Mouse (Mus musculus) MEL (cell line): ENCODE data around the gene Sik3. TPM values are rescaled to one million over a fixed set of nuclear protein-coding genes. Genes with fewer than 3 reads are reported as not detected.

Experiments used
- DNase-seq: peaks from one replicate; pipeline ENCODE4 v3.0.0; 2011; ENCODE audit warnings: low read depth, low spot score
- H3K27ac ChIP-seq: 2 replicates; pipeline ENCODE4 v1.5.1; 2012; ENCODE audit warnings: low read depth, mild to moderate bottlenecking, control low read depth, low read length, moderate library complexity; ENCODE audit not compliant: control insufficient read depth
- H3K27me3 ChIP-seq, 2 experiments: fragments of 150-350 bp in 1 of 2; sonication (generic) in 1 of 2; 2 replicates each; pipeline ENCODE4 v1.6.1; 2012; ENCODE audit warnings: low read length in 2 of 2, mild to moderate bottlenecking in 2 of 2, improper control_type of control experiment in 1 of 2, moderate library complexity in 1 of 2; ENCODE audit not compliant: insufficient read depth in 2 of 2, control insufficient read depth in 1 of 2
- H3K36me3 ChIP-seq, 2 experiments: 2 replicates each; pipeline ENCODE4 v1.6.1; 2012 to 2014; ENCODE audit warnings: low read length in 2 of 2, improper control_type of control experiment in 1 of 2, inconsistent platforms in 1 of 2, mild to moderate bottlenecking in 1 of 2; ENCODE audit not compliant: insufficient read depth in 2 of 2, control insufficient read depth in 1 of 2
- H3K4me1 ChIP-seq, 2 experiments: fragments of 150-350 bp in 1 of 2; sonication (generic) in 1 of 2; 2 replicates each; pipeline ENCODE4 v1.6.1; 2012; ENCODE audit warnings: low read length in 2 of 2, improper control_type of control experiment in 1 of 2, mild to moderate bottlenecking in 1 of 2; ENCODE audit not compliant: insufficient read depth in 2 of 2, control insufficient read depth in 1 of 2
- H3K4me3 ChIP-seq, 2 experiments: fragments of 150-350 bp in 1 of 2; sonication (generic) in 1 of 2; 2 replicates each; pipeline ENCODE4 v1.5.1; 2012; ENCODE audit warnings: low read depth in 2 of 2, low read length in 2 of 2, mild to moderate bottlenecking in 2 of 2, moderate library complexity in 2 of 2, control low read depth in 1 of 2, improper control_type of control experiment in 1 of 2; ENCODE audit not compliant: control insufficient read depth in 1 of 2, insufficient read depth in 1 of 2
- H3K79me2 ChIP-seq: 2 replicates; pipeline ENCODE4 v1.6.1; 2012; ENCODE audit warnings: mild to moderate bottlenecking, low read length, moderate library complexity; ENCODE audit not compliant: control insufficient read depth, poor library complexity, insufficient read depth
- H3K9ac ChIP-seq: 2 replicates; pipeline ENCODE4 v1.6.1; 2012; ENCODE audit warnings: low read depth, mild to moderate bottlenecking, control low read depth, low read length, moderate library complexity; ENCODE audit not compliant: control insufficient read depth, poor library complexity, severe bottlenecking
- H3K9me3 ChIP-seq: fragments of 150-350 bp; sonication (generic); replicated peaks from 2 replicates; pipeline ENCODE4 v1.6.1; 2012; ENCODE audit warnings: mild to moderate bottlenecking, low read length, improper control_type of control experiment, moderate library complexity; ENCODE audit not compliant: insufficient read depth
- CHD1 ChIP-seq: IDR thresholded peaks from 2 replicates; pipeline ENCODE4 v1.6.1; 2012; ENCODE audit warnings: low read depth, mild to moderate bottlenecking, inconsistent platforms, low read length, improper control_type of control experiment
- CHD2 ChIP-seq: IDR thresholded peaks from 2 replicates; pipeline ENCODE4 v1.6.1; 2011; ENCODE audit warnings: low read length, improper control_type of control experiment
- CTCF ChIP-seq, 3 experiments: IDR thresholded peaks in 2 of 3; conservative IDR thresholded peaks in 1 of 3; 2 replicates each; pipeline ENCODE4 v1.5.1; 2011 to 2012; ENCODE audit warnings: low read length in 3 of 3, low read depth in 2 of 3, mild to moderate bottlenecking in 2 of 3, improper control_type of control experiment in 1 of 3, inconsistent platforms in 1 of 3, mixed read lengths in 1 of 3, moderate library complexity in 1 of 3; ENCODE audit not compliant: control insufficient read depth in 1 of 3, insufficient read depth in 1 of 3, poor library complexity in 1 of 3, severe bottlenecking in 1 of 3
- E2F4 ChIP-seq: IDR thresholded peaks from 2 replicates; pipeline ENCODE4 v1.6.1; 2011; ENCODE audit warnings: low read depth, low read length, improper control_type of control experiment, borderline replicate concordance
- ELF1 ChIP-seq: IDR thresholded peaks from 2 replicates; pipeline ENCODE4 v1.6.1; 2014; ENCODE audit warnings: low read depth, mild to moderate bottlenecking, inconsistent platforms, low read length, improper control_type of control experiment, moderate library complexity
- EP300 ChIP-seq, 2 experiments: IDR thresholded peaks; 2 replicates each; pipeline ENCODE4 v1.6.1; 2011; ENCODE audit warnings: improper control_type of control experiment in 2 of 2, low read length in 2 of 2, low read depth in 1 of 2, mild to moderate bottlenecking in 1 of 2
- ETS1 ChIP-seq: IDR thresholded peaks from 2 replicates; pipeline ENCODE4 v1.6.1; 2012; ENCODE audit warnings: low read depth, mild to moderate bottlenecking, inconsistent platforms, low read length, improper control_type of control experiment, moderate library complexity
- GABPA ChIP-seq: IDR thresholded peaks from 2 replicates; pipeline ENCODE4 v1.6.1; 2012; ENCODE audit warnings: low read depth, mild to moderate bottlenecking, inconsistent platforms, low read length, improper control_type of control experiment, moderate library complexity
- HCFC1 ChIP-seq: IDR thresholded peaks from 2 replicates; pipeline ENCODE4 v1.6.1; 2012; ENCODE audit warnings: low read depth, mild to moderate bottlenecking, inconsistent platforms, low read length, improper control_type of control experiment, moderate library complexity
- JUND ChIP-seq: IDR thresholded peaks from 2 replicates; pipeline ENCODE4 v1.6.1; 2011; ENCODE audit warnings: low read depth, mild to moderate bottlenecking, improper control_type of control experiment, low read length
- MAFK ChIP-seq: IDR thresholded peaks from 2 replicates; pipeline ENCODE4 v1.6.1; 2011; ENCODE audit warnings: low read depth, mild to moderate bottlenecking, low read length, improper control_type of control experiment, borderline replicate concordance
- MAX ChIP-seq: IDR thresholded peaks from 2 replicates; pipeline ENCODE4 v1.6.1; 2011; ENCODE audit warnings: low read length, improper control_type of control experiment
- MEF2A ChIP-seq: IDR thresholded peaks from 2 replicates; pipeline ENCODE4 v1.6.1; 2014; ENCODE audit warnings: low read depth, mild to moderate bottlenecking, inconsistent platforms, low read length, improper control_type of control experiment; ENCODE audit not compliant: poor library complexity, insufficient replicate concordance, severe bottlenecking; ENCODE audit errors: extremely low read depth
- MXI1 ChIP-seq: IDR thresholded peaks from 2 replicates; pipeline ENCODE4 v1.6.1; 2011; ENCODE audit warnings: mild to moderate bottlenecking, low read depth, low read length, improper control_type of control experiment
- MYB ChIP-seq: IDR thresholded peaks from 2 replicates; pipeline ENCODE4 v1.6.1; 2011; ENCODE audit warnings: mild to moderate bottlenecking, low read depth, low read length, improper control_type of control experiment
- NELFE ChIP-seq: IDR thresholded peaks from 2 replicates; pipeline ENCODE4 v1.6.1; 2011; ENCODE audit warnings: low read depth, low read length, improper control_type of control experiment
- NRF1 ChIP-seq: IDR thresholded peaks from 2 replicates; pipeline ENCODE4 v1.6.1; 2014; ENCODE audit warnings: low read depth, mild to moderate bottlenecking, inconsistent platforms, low read length, improper control_type of control experiment, moderate library complexity; ENCODE audit not compliant: poor library complexity, insufficient read depth, severe bottlenecking
- POLR2A ChIP-seq, 2 experiments: IDR thresholded peaks; 2 replicates each; pipeline ENCODE4 v1.6.1; 2011 to 2012; ENCODE audit warnings: low read length in 2 of 2, mild to moderate bottlenecking in 2 of 2, control low read depth in 1 of 2, improper control_type of control experiment in 1 of 2, low read depth in 1 of 2, moderate library complexity in 1 of 2; ENCODE audit not compliant: control insufficient read depth in 1 of 2, insufficient read depth in 1 of 2, poor library complexity in 1 of 2
- POLR2AphosphoS2 ChIP-seq: IDR thresholded peaks from 2 replicates; pipeline ENCODE4 v1.6.1; 2011; ENCODE audit warnings: low read length, improper control_type of control experiment
- RAD21 ChIP-seq: IDR thresholded peaks from 2 replicates; pipeline ENCODE4 v1.6.1; 2011; ENCODE audit warnings: mild to moderate bottlenecking, low read depth, low read length, improper control_type of control experiment
- SIN3A ChIP-seq: IDR thresholded peaks from 2 replicates; pipeline ENCODE4 v1.6.1; 2012; ENCODE audit warnings: low read length, improper control_type of control experiment, inconsistent platforms
- TBP ChIP-seq: IDR thresholded peaks from 2 replicates; pipeline ENCODE4 v1.8.0; 2011; ENCODE audit warnings: low read depth, low read length, improper control_type of control experiment
- TCF12 ChIP-seq: IDR thresholded peaks from 2 replicates; pipeline ENCODE4 v1.6.1; 2014; ENCODE audit warnings: low read depth, mild to moderate bottlenecking, inconsistent platforms, low read length, improper control_type of control experiment, moderate library complexity
- UBTF ChIP-seq: IDR thresholded peaks from 2 replicates; pipeline ENCODE4 v1.6.1; 2012; ENCODE audit warnings: low read depth, mild to moderate bottlenecking, inconsistent platforms, low read length, improper control_type of control experiment, moderate library complexity, borderline replicate concordance; ENCODE audit not compliant: insufficient read depth
- USF2 ChIP-seq, 2 experiments: IDR thresholded peaks; 2 replicates each; pipeline ENCODE4 v1.6.1; 2011 to 2012; ENCODE audit warnings: improper control_type of control experiment in 2 of 2, low read length in 2 of 2, borderline replicate concordance in 1 of 2, inconsistent platforms in 1 of 2, low read depth in 1 of 2, mild to moderate bottlenecking in 1 of 2; ENCODE audit not compliant: insufficient read depth in 1 of 2
- ZC3H11A ChIP-seq: IDR thresholded peaks from 2 replicates; pipeline ENCODE4 v1.6.1; 2012; ENCODE audit warnings: low read depth, mild to moderate bottlenecking, inconsistent platforms, low read length, improper control_type of control experiment
- ZKSCAN1 ChIP-seq: IDR thresholded peaks from 2 replicates; pipeline ENCODE4 v1.6.1; 2012; ENCODE audit warnings: low read depth, mild to moderate bottlenecking, inconsistent platforms, low read length, improper control_type of control experiment, moderate library complexity
- ZMIZ1 ChIP-seq: IDR thresholded peaks from 2 replicates; pipeline ENCODE4 v1.6.1; 2012; ENCODE audit warnings: low read depth, mild to moderate bottlenecking, inconsistent platforms, low read length, improper control_type of control experiment, moderate library complexity
- polyA plus RNA-seq, 2 experiments: library from polyadenylated mRNA; stranded (reverse) in 1 of 2; unstranded in 1 of 2; fragments of >175 nt in 1 of 2; fragments of >200 nt in 1 of 2; gene quantifications; 2 replicates each; pipeline versions ENCODE4 v1.2.1 to v1.2.4; 2012; ENCODE audit warnings: low replicate concordance in 2 of 2, low read depth in 1 of 2; ENCODE audit not compliant: insufficient read length in 2 of 2, insufficient read depth in 1 of 2, missing spikeins in 1 of 2
- total RNA-seq: library from RNA; depleted of rRNA; stranded (reverse); fragments of 300-350 nt; gene quantifications from 2 replicates; pipeline ENCODE4 v1.2.3, GENCODE M21; 2012

The Sik3 gene
- total and polyA plus RNA-seq, 3 experiments = 78.7 to 111 TPM; not detected in 1

- DNase-seq = no peak
- Histone ChIP-seq H3K79me2 (peaks cover 53% of the 10 kb centered on the region), H3K36me3 (peaks cover 2 to 7% of the 10 kb centered on the region in 2 experiments; a peak in 3 of 4 replicates), H3K4me1 (0 out of 4 replicates have a peak, but pooled peaks cover 0 to 4% of the 10 kb centered on the region in 2 experiments), H3K4me3 (no peak overlapping the region), H3K27me3 (no peaks in the 10 kb centered on the region), H3K9ac (no peak overlapping the region), H3K27ac (no peak overlapping the region), H3K9me3 (no peaks in the 10 kb centered on the region)
- no peak for TF ChIP-seq TCF12
- TF ChIP-seq USF2 (IDR thresholded peaks at IDR 0.05; ENCODE audit: borderline replicate concordance in 1 of 2, insufficient read depth in 1 of 2, low read depth in 1 of 2, low read length in 2 of 2) = no peak
- no peak for TF ChIP-seq TBP
- no peak for TF ChIP-seq CHD2
- no peak for TF ChIP-seq GABPA
- no peak for TF ChIP-seq MXI1
- TF ChIP-seq JUND = no peak
- no peak for TF ChIP-seq CHD1
- TF ChIP-seq POLR2A (IDR thresholded peaks at IDR 0.05; ENCODE audit: control insufficient read depth in 1 of 2, insufficient read depth in 1 of 2, low read depth in 1 of 2, low read length in 2 of 2, poor library complexity in 1 of 2) = no peak
- TF ChIP-seq NRF1 = no peak
- TF ChIP-seq ETS1 = no peak
- TF ChIP-seq EP300 (IDR thresholded peaks at IDR 0.05; ENCODE audit: low read depth in 1 of 2, low read length in 2 of 2) = no peak
- TF ChIP-seq RAD21 = no peak
- no peak for TF ChIP-seq SIN3A
- TF ChIP-seq ZC3H11A = no peak
- TF ChIP-seq NELFE = no peak
- TF ChIP-seq MEF2A = no peak
- no peak for TF ChIP-seq MYB
Observed at GRCm38 (mm10) chr9:46042387-46042786, 29.8 kb downstream of the Sik3 start.

- peaks cover 2 to 8% of the 10 kb centered on the region in 2 experiments; a peak in 3 of 4 replicates for H3K36me3 ChIP-seq
- TF ChIP-seq TBP (no peak), E2F4 (no peak), GABPA (no peak), MAFK (no peak), UBTF (no peak), ELF1 (no peak), POLR2AphosphoS2 (no peak), ZKSCAN1 (no peak), MAX (no peak), HCFC1 (no peak), CHD2 (no peak), TCF12 (no peak), ZC3H11A (no peak), SIN3A (no peak), ZMIZ1 (no peak), CTCF (IDR thresholded peaks at IDR 0.05 in 2 of 3, conservative IDR thresholded peaks at IDR 0.05 in 1 of 3; ENCODE audit: control insufficient read depth in 1 of 3, insufficient read depth in 1 of 3, low read depth in 2 of 3, low read length in 3 of 3, poor library complexity in 1 of 3, severe bottlenecking in 1 of 3) (no peak), NELFE (no peak), MYB (no peak)
- DNase-seq = no peak
- H3K4me3 ChIP-seq = no peak overlapping the region
- no peak overlapping the region for H3K9ac ChIP-seq
- 0 out of 4 replicates have a peak, but pooled peaks cover 0 to 4% of the 10 kb centered on the region in 2 experiments for H3K4me1 ChIP-seq
- peaks cover 51% of the 10 kb centered on the region for H3K79me2 ChIP-seq
- H3K27me3 ChIP-seq = no peaks in the 10 kb centered on the region
- no peaks in the 10 kb centered on the region for H3K9me3 ChIP-seq
- H3K27ac ChIP-seq = no peak overlapping the region
Observed at GRCm38 (mm10) chr9:46043626-46044025, 31.0 kb downstream of the Sik3 start.
